29 mouse cellular contexts compared by ENCODE assay signal in the genomic region with DNA sequence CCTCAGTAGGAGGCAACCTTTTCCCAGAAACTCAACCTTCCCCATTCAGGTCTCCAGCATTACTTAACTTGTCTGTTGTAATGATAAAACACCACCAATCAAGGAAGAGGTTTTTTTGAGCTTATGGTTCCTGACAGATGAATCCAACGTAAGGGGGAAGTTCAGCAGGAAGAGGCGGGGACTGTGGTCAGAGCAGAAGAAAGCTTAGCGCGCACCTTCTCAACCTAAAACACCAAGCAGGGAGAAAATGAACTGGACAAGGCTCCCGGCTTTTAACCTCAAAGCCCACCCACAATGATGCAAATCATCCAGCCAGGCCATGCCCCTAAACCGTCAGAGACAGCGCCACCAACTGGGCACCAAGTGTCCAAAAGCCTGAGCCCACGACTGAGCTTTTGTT.
DNase-seq lines count a peak whose midpoint lies in the region; ATAC-seq and TF ChIP-seq lines count a peak whose summit lies in the region.
"Had no signal": no experiment of that assay in that cellular context is flagged by ENCODE, and none has a peak within 500 bp of the region (broad histone marks: within the 10 kb centered on the region; RNA-seq: fewer than 3 reads in every experiment).

No protein-coding gene starts in this region.

- peaks cover 39% of the 10 kb centered on the region for H3K4me1 ChIP-seq in kidney, embryonic 15.5 days
- peaks cover 2 to 4% of the 10 kb centered on the region in 2 experiments; a peak in 2 of 4 replicates for H3K4me1 ChIP-seq in ES-E14 (ENCODE audit: control insufficient read depth in 2 of 2, insufficient read depth in 2 of 2, low read length in 2 of 2, poor library complexity in 1 of 2)
- peaks cover 25% of the 10 kb centered on the region; the same call in 1 of the 2 replicates for H3K4me1 ChIP-seq in limb, embryonic 10.5 days
- no peaks in the 10 kb centered on the region for H3K4me1 ChIP-seq in heart, embryonic 11.5 days (ENCODE audit: control insufficient read depth, insufficient read depth, low read length)
- H3K4me1 ChIP-seq: liver, embryonic 13.5 days had no signal

- H3K4me2 ChIP-seq in kidney, embryonic 15.5 days: no peak overlapping the region
- no peak overlapping the region for H3K4me2 ChIP-seq in heart, embryonic 11.5 days
- H3K4me2 ChIP-seq: embryonic facial prominence, embryonic 15.5 days; forebrain, embryonic 13.5 days; intestine, embryonic 15.5 days; liver, embryonic 13.5 days; midbrain, embryonic 15.5 days; neural tube, embryonic 12.5 days had no signal

- H3K27ac ChIP-seq in kidney, embryonic 15.5 days: 0 out of 2 replicates have a peak overlapping the region, but pooled peaks have one; percentile 79
- H3K27ac ChIP-seq in ES-E14 (ENCODE audit: insufficient read depth, low read depth, low read length, poor library complexity, severe bottlenecking): no peak overlapping the region
- peak overlapping the region; percentile 37 for H3K27ac ChIP-seq in limb, embryonic 10.5 days
- no peak overlapping the region for H3K27ac ChIP-seq in heart, embryonic 11.5 days (ENCODE audit: low read depth, low read length)
- H3K27ac ChIP-seq: forebrain, embryonic 13.5 days; hindbrain, postnatal 0 days; intestine, embryonic 15.5 days; liver, embryonic 13.5 days; midbrain, embryonic 10.5 days; midbrain, embryonic 15.5 days; neural tube, embryonic 12.5 days had no signal

- H3K9me3 ChIP-seq in kidney, embryonic 15.5 days (replicated peaks): peaks cover 3% of the 10 kb centered on the region; the same call in 1 of the 2 replicates
- H3K9me3 ChIP-seq in ES-E14 (ENCODE audit: control insufficient read depth, insufficient read depth, low read depth, low read length): no peaks in the 10 kb centered on the region
- H3K9me3 ChIP-seq in limb, embryonic 10.5 days (replicated peaks): no peaks in the 10 kb centered on the region
- no peaks in the 10 kb centered on the region for H3K9me3 ChIP-seq in heart, embryonic 11.5 days (replicated peaks; ENCODE audit: control insufficient read depth, low read length)
- H3K9me3 ChIP-seq: embryonic facial prominence, embryonic 15.5 days; intestine, embryonic 15.5 days; midbrain, embryonic 15.5 days had no signal

- ATAC-seq in kidney, embryonic 15.5 days (replicated peaks; ENCODE audit: low FRiP score): no peak
- ATAC-seq in heart, embryonic 11.5 days (replicated peaks; ENCODE audit: insufficient number of reproducible peaks, low FRiP score, low TSS enrichment): no peak
- ATAC-seq: forebrain, embryonic 13.5 days; hindbrain, postnatal 0 days; intestine, embryonic 15.5 days; midbrain, embryonic 15.5 days had no signal

- no peaks in the 10 kb centered on the region for H3K27me3 ChIP-seq in kidney, embryonic 15.5 days
- H3K27me3 ChIP-seq in limb, embryonic 10.5 days (ENCODE audit: low read depth, poor library complexity, severe bottlenecking): no peaks in the 10 kb centered on the region
- H3K27me3 ChIP-seq in heart, embryonic 11.5 days (ENCODE audit: control insufficient read depth, insufficient read depth, low read length): no peaks in the 10 kb centered on the region
- H3K27me3 ChIP-seq: embryonic facial prominence, embryonic 15.5 days; intestine, embryonic 15.5 days; liver, embryonic 13.5 days; midbrain, embryonic 15.5 days; neural tube, embryonic 12.5 days had no signal

- no peak for DNase-seq in kidney, postnatal 25 days
- peak; percentile 30 for DNase-seq in 416B (ENCODE audit: low read depth)
- DNase-seq in ES-E14 (ENCODE audit: low read depth, low spot score): peak; percentile 52
- DNase-seq in limb, embryonic 10.5 days (ENCODE audit: low spot score): no peak
- no peak for DNase-seq in adipocyte (ENCODE audit: low spot score)
- DNase-seq: adrenal gland, adult 8-10 months; cerebellum, adult 8-10 months; cerebellum, postnatal 25 days; gastrocnemius, postnatal 25 days; heart, adult 18-20 months; heart, postnatal 14 days; kidney, adult 8-10 months; liver, embryonic 13.5 days; lung, adult 18-20 months; lung, postnatal 10 days; right cerebral cortex, postnatal 4 days; thymus, postnatal 4 days had no signal

- no peak overlapping the region for H3K9ac ChIP-seq in kidney, embryonic 15.5 days
- H3K9ac ChIP-seq in ES-E14 (ENCODE audit: insufficient read depth, low read depth, low read length, poor library complexity, severe bottlenecking): no peak overlapping the region
- H3K9ac ChIP-seq in heart, embryonic 11.5 days (ENCODE audit: low read depth, low read length): no peak overlapping the region
- H3K9ac ChIP-seq: embryonic facial prominence, embryonic 15.5 days; forebrain, embryonic 13.5 days; intestine, embryonic 15.5 days; liver, embryonic 13.5 days; midbrain, embryonic 15.5 days; neural tube, embryonic 12.5 days had no signal

- in situ Hi-C loops in ES-E14 (cut with MboI; ENCODE audit: low sequenced_read_pairs in 2 of 2, unreplicated experiment in 2 of 2): no loop called here

- H3K4me3 ChIP-seq in kidney, embryonic 15.5 days (replicated peaks): no peak overlapping the region
- H3K4me3 ChIP-seq in ES-E14 (ENCODE audit: insufficient read depth in 1 of 2, low read depth in 1 of 2, low read length in 2 of 2, poor library complexity in 1 of 2, severe bottlenecking in 1 of 2): no peak overlapping the region
- H3K4me3 ChIP-seq in limb, embryonic 10.5 days: no peak overlapping the region
- no peak overlapping the region for H3K4me3 ChIP-seq in heart, embryonic 11.5 days (ENCODE audit: low read depth, low read length)
- H3K4me3 ChIP-seq: embryonic facial prominence, embryonic 10.5 days; embryonic facial prominence, embryonic 15.5 days; forebrain, embryonic 13.5 days; intestine, embryonic 15.5 days; liver, embryonic 13.5 days; midbrain, embryonic 10.5 days; midbrain, embryonic 15.5 days; myocyte; neural tube, embryonic 12.5 days had no signal

- no peaks in the 10 kb centered on the region for H3K36me3 ChIP-seq in kidney, embryonic 15.5 days
- no peaks in the 10 kb centered on the region for H3K36me3 ChIP-seq in ES-E14 (ENCODE audit: control insufficient read depth, insufficient read depth, low read length, poor library complexity, severe bottlenecking)
- no peaks in the 10 kb centered on the region for H3K36me3 ChIP-seq in limb, embryonic 10.5 days
- H3K36me3 ChIP-seq in heart, embryonic 11.5 days (ENCODE audit: control insufficient read depth, insufficient read depth, low read length): no peaks in the 10 kb centered on the region
- H3K36me3 ChIP-seq: embryonic facial prominence, embryonic 10.5 days; embryonic facial prominence, embryonic 15.5 days; G1E; intestine, embryonic 15.5 days; liver, embryonic 13.5 days; midbrain, embryonic 10.5 days; midbrain, embryonic 15.5 days; neural tube, embryonic 12.5 days had no signal

- 73% methylated on average over 8 of the region's 8 CpGs for WGBS in kidney, embryonic 15.5 days
- WGBS in limb, embryonic 10.5 days: 79% methylated on average over 8 of the region's 8 CpGs
- 75% methylated on average over 8 of the region's 8 CpGs for WGBS in heart, embryonic 11.5 days (ENCODE audit: insufficient replicate concordance)

TF ChIP-seq in ES-E14, 5 proteins besides CTCF, POLR2A, EP300 and RAD21:
- no peak for TF ChIP-seq HCFC1 (IDR thresholded peaks at IDR 0.05; ENCODE audit: borderline replicate concordance, insufficient read depth, low read length)
- no peak for TF ChIP-seq ZNF384 (IDR thresholded peaks at IDR 0.05; ENCODE audit: low read depth, low read length)
- TF ChIP-seq MAFK (IDR thresholded peaks at IDR 0.05; ENCODE audit: insufficient read depth, low read depth, low read length): no peak
- TF ChIP-seq ZC3H11A (IDR thresholded peaks at IDR 0.05; ENCODE audit: borderline replicate concordance, low read depth, low read length): no peak
- TF ChIP-seq CHD2 (IDR thresholded peaks at IDR 0.05; ENCODE audit: low read depth, low read length): no peak

Comparison
In these comparisons a context has a peak if more than half of its experiments do, and no peak if none do; other contexts are left out.
1. H3K27ac ChIP-seq: peak in kidney, embryonic 15.5 days (single experiment) and limb, embryonic 10.5 days (single experiment); none in ES-E14 (single experiment) and heart, embryonic 11.5 days (single experiment).
2. DNase-seq: peak in 416B (single experiment) and ES-E14 (single experiment); none in kidney, postnatal 25 days (0 of 2), limb, embryonic 10.5 days (single experiment) and adipocyte (single experiment).